Mouse (Mus musculus): ENCODE data around the gene Amacr.
A peak's percentile ranks its signal among the peaks of the same experiment; 100 is the strongest.

Gene Amacr

DNA sequence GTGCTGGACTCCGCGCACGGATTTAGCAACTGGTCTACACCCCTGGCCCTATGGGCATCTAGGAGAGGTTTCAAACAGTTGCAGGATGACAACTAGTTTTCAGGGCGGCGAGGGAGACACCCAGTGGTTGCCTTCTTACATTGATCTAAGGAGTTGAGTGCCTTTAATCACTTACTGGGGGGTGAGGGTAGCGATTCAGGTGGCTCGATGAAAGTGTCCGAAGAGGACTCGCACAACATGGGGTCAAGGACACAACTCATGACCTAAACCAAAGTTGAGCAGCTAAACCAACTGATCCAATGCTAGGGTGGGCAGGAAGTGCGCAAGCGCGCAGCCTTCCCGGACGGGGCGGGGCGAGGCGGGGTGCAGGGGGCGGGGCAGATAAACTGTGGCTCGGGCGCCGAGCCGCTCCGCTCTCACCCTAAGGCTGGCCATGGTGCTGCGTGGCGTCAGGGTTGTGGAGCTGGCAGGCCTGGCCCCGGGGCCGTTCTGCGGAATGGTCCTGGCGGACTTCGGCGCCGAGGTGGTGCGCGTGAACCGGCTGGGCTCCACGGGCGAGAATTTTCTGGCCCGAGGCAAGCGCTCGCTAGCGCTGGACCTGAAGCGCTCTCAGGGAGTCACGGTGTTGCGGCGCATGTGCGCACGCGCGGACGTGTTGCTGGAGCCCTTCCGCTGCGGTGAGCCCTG is at the start of gene Amacr:
Amacr (plus strand) TSS at position 380 of the 687 bp plus-strand sequence.
- peak; percentile 34 to 76 for DNase-seq (ENCODE audit: low read depth in 1 of 2, low spot score in 2 of 2)

GRCm38 (mm10) chr15:10933930-10934329 is 47.6 kb upstream of the Amacr start:
- no peak for DNase-seq (ENCODE audit: low read depth in 1 of 2, low spot score in 2 of 2)

DNA sequence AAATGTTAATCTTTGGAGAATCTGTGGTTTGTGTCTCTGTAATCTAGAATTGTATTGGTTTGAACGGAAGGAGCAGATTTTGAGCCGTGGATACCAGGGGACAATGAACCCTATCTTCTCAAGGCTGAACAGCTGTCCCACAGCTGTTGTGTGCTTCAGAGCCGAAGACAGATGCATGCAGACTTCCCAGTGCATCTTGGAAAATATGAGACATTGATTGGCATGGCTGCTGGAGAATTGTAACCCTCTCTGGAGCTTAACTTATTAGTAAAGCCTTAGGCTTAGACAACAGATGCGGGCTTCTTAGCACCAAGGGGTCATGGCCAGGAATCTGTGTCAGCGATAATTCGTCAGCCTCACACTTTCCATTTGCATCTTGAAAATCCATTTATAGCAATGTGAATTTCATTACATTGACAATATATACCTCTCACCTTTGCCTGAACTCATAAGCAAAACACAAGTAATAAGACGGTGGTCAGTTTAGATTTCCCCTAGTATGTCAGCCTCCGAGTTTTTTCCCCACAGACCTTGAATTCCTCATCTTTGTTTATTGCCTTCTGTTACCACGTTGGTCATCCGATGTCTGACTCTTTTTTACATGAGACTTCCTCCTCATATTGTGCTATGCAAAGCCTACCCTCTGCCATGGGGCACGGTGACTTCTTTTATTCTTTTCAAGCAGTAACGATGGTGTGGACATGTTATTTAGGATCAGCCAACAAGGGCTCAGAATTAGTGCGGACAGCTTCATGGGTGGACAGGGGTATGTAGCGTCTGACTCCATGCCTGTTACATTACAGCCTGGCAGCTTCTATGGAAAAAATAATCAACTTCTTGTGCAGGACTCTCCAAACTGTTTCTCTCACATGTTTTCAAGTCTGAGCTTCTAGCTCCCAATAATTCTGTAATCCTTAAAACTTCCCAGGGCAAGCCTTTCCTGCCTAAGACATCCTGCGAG is 41.1 kb upstream of the Amacr start:
- no peak for DNase-seq (ENCODE audit: low read depth in 1 of 2, low spot score in 2 of 2)

DNA sequence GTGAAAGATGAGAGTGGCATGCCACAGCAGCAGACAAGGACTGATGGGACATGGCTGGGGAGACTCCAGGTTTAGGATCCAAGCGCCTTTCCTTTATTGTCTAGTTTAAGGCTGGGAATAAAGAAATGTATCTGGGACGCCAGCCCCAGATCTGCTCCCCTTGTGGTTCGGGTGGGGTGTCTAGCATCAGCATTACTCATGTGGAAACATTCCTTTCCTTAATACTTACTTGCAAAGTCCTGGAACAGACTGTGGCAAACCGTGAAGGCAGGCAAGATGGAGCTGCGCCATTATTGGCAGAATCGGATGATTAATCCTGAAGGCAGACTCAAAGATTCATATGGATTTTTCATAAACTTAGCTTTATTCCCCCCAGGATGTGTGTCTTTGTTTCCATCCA is 39.7 kb upstream of the Amacr start:
- DNase-seq (ENCODE audit: low read depth in 1 of 2, low spot score in 2 of 2): no peak

DNA sequence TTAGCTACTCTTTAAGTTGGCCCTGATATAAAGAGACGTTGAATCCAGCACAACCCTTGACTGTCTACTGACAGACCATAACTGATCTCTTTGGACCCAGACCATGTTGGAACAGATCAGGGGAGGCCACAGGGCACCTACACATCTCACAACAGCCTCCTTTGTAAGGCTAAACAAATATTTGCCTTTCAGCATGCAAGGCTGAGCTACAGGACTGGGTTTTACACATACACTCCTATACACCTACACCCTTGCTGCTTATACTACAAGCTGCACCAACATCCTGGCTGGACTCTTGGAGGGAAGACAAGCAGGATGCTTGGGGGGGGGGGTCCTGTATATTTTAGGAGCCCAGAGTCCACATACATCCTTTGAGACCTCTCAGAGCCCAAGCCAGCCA is 33.7 kb upstream of the Amacr start:
- DNase-seq (ENCODE audit: low read depth in 1 of 2, low spot score in 2 of 2): no peak

DNA sequence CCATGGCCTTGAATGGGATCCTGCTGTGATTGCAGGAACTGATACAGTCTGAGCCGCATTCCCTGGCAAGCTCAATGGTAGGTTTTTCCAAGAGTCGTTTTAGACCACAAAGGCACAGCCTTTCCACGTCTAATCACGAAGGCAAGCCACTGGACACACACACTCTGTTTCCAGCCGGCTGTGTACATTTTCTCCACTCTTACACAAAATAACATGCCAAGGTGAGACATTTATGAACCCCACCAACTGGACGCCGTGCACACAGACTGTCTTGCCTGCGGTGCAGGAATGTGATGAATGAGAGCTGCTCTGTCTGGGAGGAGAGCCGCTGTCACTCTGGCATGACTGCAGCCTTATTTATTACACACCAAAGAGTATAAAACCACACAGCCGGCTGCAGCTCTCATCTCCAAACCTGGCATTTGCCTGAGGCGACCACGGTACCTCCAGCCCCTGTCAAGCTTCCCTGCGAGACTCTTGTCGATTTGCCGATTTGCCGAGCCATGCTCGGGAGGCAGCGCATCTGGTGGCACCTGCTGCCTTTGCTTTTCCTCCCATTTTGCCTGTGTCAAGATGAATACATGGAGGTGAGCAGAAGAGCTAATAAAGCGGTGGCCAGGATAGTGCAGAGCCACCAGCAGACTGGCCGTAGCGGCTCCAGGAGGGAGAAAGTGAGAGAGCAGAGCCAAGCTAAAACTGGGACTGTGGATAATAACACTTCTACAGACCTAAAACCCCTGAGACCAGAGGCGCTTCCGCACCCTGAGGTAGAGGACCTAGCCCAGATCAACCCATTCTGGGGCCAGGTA is 29.4 kb upstream of the Amacr start, which contains the start of gene C1qtnf3:
C1qtnf3 (plus strand) TSS at position 382 of the 809 bp plus-strand sequence.
- no peak for DNase-seq (ENCODE audit: low read depth in 1 of 2, low spot score in 2 of 2)

GRCm38 (mm10) chr15:10952760-10953305 is 28.7 kb upstream of the Amacr start:
- no peak for DNase-seq (ENCODE audit: low read depth in 1 of 2, low spot score in 2 of 2)

DNA sequence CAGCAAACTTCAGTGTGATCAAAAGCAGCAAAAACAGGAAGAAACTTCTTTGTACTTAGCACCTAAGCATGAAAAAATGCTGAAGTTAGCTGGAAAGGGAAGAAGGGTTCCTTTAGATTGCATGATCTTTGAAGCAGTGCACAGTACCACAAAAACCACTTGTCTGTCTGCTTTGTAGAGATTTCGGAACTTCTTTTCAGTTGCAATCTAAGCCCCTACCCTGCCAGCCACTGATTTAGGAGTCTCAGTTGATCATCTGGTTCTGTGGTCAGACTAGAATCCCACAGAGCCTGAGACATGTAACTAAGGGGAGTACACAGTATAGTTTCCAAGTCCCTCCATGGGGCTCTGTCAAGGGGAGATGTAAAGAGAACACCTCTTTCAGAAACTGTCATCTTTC is 28.1 kb upstream of the Amacr start:
- no peak for DNase-seq (ENCODE audit: low read depth in 1 of 2, low spot score in 2 of 2)

- DNase-seq (ENCODE audit: low read depth in 1 of 2, low spot score in 2 of 2): no peak
Observed at GRCm38 (mm10) chr15:10954381-10955016, 27.1 kb upstream of the Amacr start.

- DNase-seq (ENCODE audit: low read depth in 1 of 2, low spot score in 2 of 2): no peak
Observed at GRCm38 (mm10) chr15:10955156-10955555, 26.4 kb upstream of the Amacr start.

DNA sequence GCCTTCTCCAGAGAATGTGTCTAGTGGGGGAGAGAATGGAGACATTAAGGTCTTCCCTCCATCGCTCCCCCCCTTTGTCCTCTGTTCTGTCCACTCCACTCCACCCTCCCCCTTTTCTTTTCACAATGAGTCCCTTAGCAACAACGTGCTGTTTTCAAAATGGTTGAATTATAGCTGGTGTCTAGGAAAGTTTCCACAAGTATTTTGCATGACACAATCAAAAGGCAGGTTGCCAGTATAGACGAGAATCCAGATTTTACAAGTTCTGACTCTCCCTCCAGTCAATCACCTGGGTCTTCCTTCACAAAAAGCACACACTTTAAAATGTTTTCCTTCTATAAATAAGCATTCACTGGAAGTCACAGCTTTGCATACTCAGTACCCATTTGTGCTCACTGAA is 24.9 kb upstream of the Amacr start:
- DNase-seq (ENCODE audit: low read depth in 1 of 2, low spot score in 2 of 2): no peak

DNA sequence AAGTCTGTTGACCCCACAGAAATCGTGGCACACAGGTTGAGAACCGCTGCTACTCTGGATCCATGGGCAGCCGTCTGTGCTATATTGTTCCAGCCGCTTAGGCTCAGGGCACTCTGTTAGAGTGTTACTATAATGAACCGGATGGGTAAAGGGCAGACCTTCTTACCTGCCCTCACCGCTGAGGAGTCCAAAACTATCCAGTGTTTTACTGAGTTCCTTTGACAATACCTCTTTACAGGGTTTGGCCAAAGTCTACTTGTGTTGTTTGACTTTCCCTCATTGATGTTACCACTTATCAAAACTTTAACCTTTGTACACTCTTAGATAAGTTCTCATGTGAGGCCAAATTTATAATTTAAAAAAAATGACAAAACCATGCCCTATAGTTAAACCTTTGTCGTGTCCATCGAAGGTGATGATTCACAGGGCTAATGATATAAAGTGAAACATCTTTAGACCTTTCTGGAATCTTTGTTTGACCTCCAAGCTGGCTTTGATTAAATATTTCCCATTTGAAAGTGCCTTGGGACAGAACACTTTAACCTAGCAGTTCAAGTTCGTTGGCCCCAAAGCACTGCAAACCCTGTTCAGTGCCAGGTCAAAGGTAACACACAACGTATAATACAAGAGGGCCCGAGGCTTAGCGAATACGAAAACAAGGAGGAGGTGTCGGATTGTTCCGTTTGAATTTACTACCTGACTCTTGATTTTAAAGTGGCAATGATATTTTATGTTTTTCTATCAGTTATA is 22.1 kb upstream of the Amacr start:
- DNase-seq (ENCODE audit: low read depth in 1 of 2, low spot score in 2 of 2): no peak

GRCm38 (mm10) chr15:10960267-10960666 is 21.3 kb upstream of the Amacr start:
- no peak for DNase-seq (ENCODE audit: low read depth in 1 of 2, low spot score in 2 of 2)

- no peak for DNase-seq (ENCODE audit: low read depth in 1 of 2, low spot score in 2 of 2)
Observed at GRCm38 (mm10) chr15:10962601-10963000, 19.0 kb upstream of the Amacr start.

DNA sequence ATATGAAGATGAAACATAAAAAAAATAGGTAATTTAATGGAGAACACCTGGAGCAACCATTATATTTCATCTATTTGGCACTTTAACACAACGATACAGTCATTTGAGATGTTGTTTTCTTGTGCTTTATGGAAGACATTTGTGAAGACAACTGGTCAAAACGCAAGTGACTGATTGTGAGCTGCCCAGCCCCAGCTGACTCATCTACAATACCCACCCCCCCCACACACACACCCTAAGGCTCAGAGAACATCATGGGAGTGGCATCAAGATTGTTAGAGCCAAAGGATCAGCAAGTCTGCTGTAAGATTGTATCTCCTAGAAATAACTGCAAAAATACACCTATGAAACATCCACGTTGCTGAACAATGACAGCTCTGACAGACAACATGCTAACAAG is 12.1 kb upstream of the Amacr start:
- DNase-seq (ENCODE audit: low read depth in 1 of 2, low spot score in 2 of 2): no peak

DNA sequence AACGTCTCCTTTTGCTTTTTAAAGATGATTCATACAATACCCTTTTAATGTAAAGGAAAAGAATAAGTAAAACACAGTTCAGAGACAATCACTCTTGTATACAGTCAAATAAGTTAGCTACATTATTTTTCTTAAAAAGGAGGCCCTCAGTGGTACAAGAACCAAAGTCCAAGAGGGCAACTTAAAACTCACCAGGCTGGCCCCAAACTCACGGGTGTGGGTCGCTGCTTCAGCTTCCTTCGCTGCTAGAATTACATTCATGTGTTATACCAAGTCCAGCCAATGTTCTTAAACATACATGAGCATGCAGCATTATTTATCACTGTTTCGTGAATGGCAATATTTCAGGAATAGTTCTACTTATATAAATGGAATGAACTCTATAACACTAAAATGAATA is 10.8 kb upstream of the Amacr start:
- DNase-seq (ENCODE audit: low read depth in 1 of 2, low spot score in 2 of 2): no peak

DNA sequence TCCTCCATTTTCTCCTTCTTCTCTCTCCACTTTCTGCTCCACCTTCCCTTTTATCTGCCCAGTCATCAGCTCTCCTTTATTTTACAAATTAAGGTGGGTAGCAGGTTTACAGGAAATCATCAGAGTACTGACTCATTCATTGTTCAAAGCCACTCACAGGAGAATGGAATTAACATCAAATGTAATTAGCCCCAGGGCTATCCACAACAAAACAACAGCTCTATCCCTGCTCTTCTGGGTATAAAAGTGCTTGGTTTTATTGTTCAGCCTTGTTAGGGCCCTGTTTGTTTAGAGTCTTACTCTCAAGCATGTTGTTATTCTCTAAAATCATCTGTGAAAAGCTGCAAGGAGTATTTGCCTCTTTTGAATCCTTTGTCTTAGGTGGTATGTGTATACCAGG is 4.4 kb upstream of the Amacr start:
- DNase-seq (ENCODE audit: low read depth in 1 of 2, low spot score in 2 of 2): no peak

DNA sequence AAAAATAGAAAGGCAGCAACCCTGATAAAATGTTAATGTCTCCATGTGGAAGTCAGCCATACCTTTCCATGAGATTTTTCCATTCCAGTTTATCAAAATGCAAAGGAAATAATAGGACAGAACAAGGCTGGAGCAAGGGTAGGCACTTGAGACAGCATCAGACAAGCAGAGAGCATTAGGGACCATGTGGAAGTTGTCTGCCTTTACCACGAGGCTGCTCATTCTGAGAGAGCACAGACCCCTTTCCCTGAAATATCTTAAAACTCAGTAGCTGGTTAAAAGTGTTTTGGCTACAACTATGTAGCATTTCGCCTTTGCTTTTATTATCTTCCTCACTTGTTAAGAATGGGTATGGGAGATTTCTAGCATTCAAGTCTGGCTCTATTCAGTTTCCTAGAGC is 844 bp upstream of the Amacr start:
- DNase-seq (ENCODE audit: low read depth in 1 of 2, low spot score in 2 of 2): no peak

- DNase-seq (ENCODE audit: low read depth in 1 of 2, low spot score in 2 of 2): no peak
Observed at GRCm38 (mm10) chr15:10982064-10982435, 494 bp downstream of the Amacr start.

- DNase-seq (ENCODE audit: low read depth in 1 of 2, low spot score in 2 of 2): no peak
Observed at GRCm38 (mm10) chr15:10985756-10986155, 4.2 kb downstream of the Amacr start.
